Mouse (Mus musculus) adrenal gland, adult 2 months (tissue): ENCODE data around the gene Gm6358. TPM values are rescaled to one million over a fixed set of nuclear protein-coding genes. Genes with fewer than 3 reads are reported as not detected.
"Not testable (repeated sequence)": the region's sequence is repeated elsewhere in the genome, so short reads cannot be mapped to it uniquely, and the experiment has no call there.

Source experiments
- DNase-seq: peaks from one replicate; pipeline ENCODE4 v3.0.0; 2021
- long read RNA-seq: library from polyadenylated mRNA; stranded (forward); transcript quantifications from one replicate; pipeline ENCODE4 v2.0.0, GENCODE M21; 2021
- polyA plus RNA-seq: library from polyadenylated mRNA; depleted of rRNA; stranded (reverse); fragments of >200 nt; gene quantifications from 2 replicates; pipeline ENCODE4 v1.2.3, GENCODE M21; 2012; rRNA removed
- total RNA-seq, 2 experiments: library from RNA; stranded (reverse); gene quantifications; 2 replicates each; pipeline ENCODE4 v1.2.3; 2021

The Gm6358 gene
- not detected for total RNA-seq
- polyA plus RNA-seq: not detected in 2 replicates
- long read RNA-seq: 0 reads

- no peak for DNase-seq
These were observed at the start of gene Gm6358 for GRCm38 (mm10) chr16:89140551-89140950. Gene Gm6358 (plus strand): TSS chr16:89140851.

- no peak for DNase-seq
These were observed 10.1 kb downstream of the Gm6358 start, which contains the start of gene Gm10061 for GRCm38 (mm10) chr16:89150786-89151185. Gene Gm10061 (plus strand): TSS chr16:89151086.

GRCm38 (mm10) chr16:89157652-89158051 lies 17.0 kb downstream of the Gm6358 start, which contains the start of gene Gm9789:
Gene Gm9789 (plus strand): TSS chr16:89157952.
- no peak for DNase-seq

- DNase-seq: not testable (repeated sequence)
These were observed 28.5 kb downstream of the Gm6358 start, which contains the start of gene Gm7735 for GRCm38 (mm10) chr16:89169190-89169589. Gene Gm7735 (plus strand): TSS chr16:89169490.

GRCm38 (mm10) chr16:89174435-89174834 lies 33.8 kb downstream of the Gm6358 start, which contains the start of gene 1110057P08Rik:
Gene 1110057P08Rik (plus strand): TSS chr16:89174735.
- no peak for DNase-seq

- DNase-seq: no peak
These were observed 48.0 kb downstream of the Gm6358 start for GRCm38 (mm10) chr16:89188621-89189020.

Other genes with a start within 250 kb of the Gm6358 start
- not detected for gene Krtap19-5, start 244.4 kb upstream of the Gm6358 start, total RNA-seq
- gene Krtap19-5, start 244.4 kb upstream of the Gm6358 start, polyA plus RNA-seq: not detected in 2 replicates
- gene Krtap19-9b, start 208.6 kb upstream of the Gm6358 start, total RNA-seq: not detected
- gene Krtap19-9b, start 208.6 kb upstream of the Gm6358 start, polyA plus RNA-seq: not detected in 2 replicates
- gene Krtap16-3, start 178.0 kb upstream of the Gm6358 start, total RNA-seq: not detected
- gene Krtap16-3, start 178.0 kb upstream of the Gm6358 start, polyA plus RNA-seq: not detected in 2 replicates
- not detected for gene Krtap22-2, start 130.1 kb upstream of the Gm6358 start, total RNA-seq
- not detected in 2 replicates for gene Krtap22-2, start 130.1 kb upstream of the Gm6358 start, polyA plus RNA-seq
- gene Gm10229, start 125.6 kb upstream of the Gm6358 start, total RNA-seq: not detected
- not detected in 2 replicates for gene Gm10229, start 125.6 kb upstream of the Gm6358 start, polyA plus RNA-seq
- gene Krtap6-1, start 109.2 kb upstream of the Gm6358 start, total RNA-seq: not detected
- not detected in 2 replicates for gene Krtap6-1, start 109.2 kb upstream of the Gm6358 start, polyA plus RNA-seq
- gene Gm10228, start 99.4 kb upstream of the Gm6358 start, total RNA-seq: not detected
- not detected in 2 replicates for gene Gm10228, start 99.4 kb upstream of the Gm6358 start, polyA plus RNA-seq
- gene Krtap6-5, start 93.0 kb upstream of the Gm6358 start, total RNA-seq: not detected
- not detected in 2 replicates for gene Krtap6-5, start 93.0 kb upstream of the Gm6358 start, polyA plus RNA-seq
- not detected for gene 1110025L11Rik, start 76.8 kb upstream of the Gm6358 start, total RNA-seq
- gene 1110025L11Rik, start 76.8 kb upstream of the Gm6358 start, polyA plus RNA-seq: not detected in 2 replicates
- not detected for gene Krtap6-3, start 56.8 kb upstream of the Gm6358 start, total RNA-seq
- gene Krtap6-3, start 56.8 kb upstream of the Gm6358 start, polyA plus RNA-seq: not detected in 2 replicates
- not detected for gene Gm10061, start 10.2 kb downstream of the Gm6358 start, total RNA-seq
- gene Gm10061, start 10.2 kb downstream of the Gm6358 start, polyA plus RNA-seq: not detected in 2 replicates
- not detected for gene Gm9789, start 17.1 kb downstream of the Gm6358 start, total RNA-seq
- not detected in 2 replicates for gene Gm9789, start 17.1 kb downstream of the Gm6358 start, polyA plus RNA-seq
- not detected for gene Gm7735, start 28.6 kb downstream of the Gm6358 start, total RNA-seq
- gene Gm7735, start 28.6 kb downstream of the Gm6358 start, polyA plus RNA-seq: not detected in 2 replicates
- gene 1110057P08Rik, start 33.9 kb downstream of the Gm6358 start, total RNA-seq: not detected
- gene 1110057P08Rik, start 33.9 kb downstream of the Gm6358 start, polyA plus RNA-seq: not detected in 2 replicates
- not detected for gene Krtap20-2, start 65.0 kb downstream of the Gm6358 start, total RNA-seq
- not detected in 2 replicates for gene Krtap20-2, start 65.0 kb downstream of the Gm6358 start, polyA plus RNA-seq